Mouse (Mus musculus) C2C12 (cell line): ENCODE measurements around the gene Pias1.

Experiments used
- CTCF ChIP-seq: IDR thresholded peaks from one replicate; pipeline ENCODE4 v1.5.1; 2011; ENCODE audit not compliant: control insufficient read depth, insufficient read depth, insufficient read length
- MAX ChIP-seq: IDR thresholded peaks from one replicate; pipeline ENCODE4 v1.6.1; 2011; ENCODE audit warnings: mild to moderate bottlenecking, control low read depth
- MYOD1 ChIP-seq: IDR thresholded peaks from one replicate; pipeline ENCODE4 v1.6.1; 2011; ENCODE audit warnings: low read depth; ENCODE audit not compliant: control insufficient read depth, insufficient read length

DNA sequence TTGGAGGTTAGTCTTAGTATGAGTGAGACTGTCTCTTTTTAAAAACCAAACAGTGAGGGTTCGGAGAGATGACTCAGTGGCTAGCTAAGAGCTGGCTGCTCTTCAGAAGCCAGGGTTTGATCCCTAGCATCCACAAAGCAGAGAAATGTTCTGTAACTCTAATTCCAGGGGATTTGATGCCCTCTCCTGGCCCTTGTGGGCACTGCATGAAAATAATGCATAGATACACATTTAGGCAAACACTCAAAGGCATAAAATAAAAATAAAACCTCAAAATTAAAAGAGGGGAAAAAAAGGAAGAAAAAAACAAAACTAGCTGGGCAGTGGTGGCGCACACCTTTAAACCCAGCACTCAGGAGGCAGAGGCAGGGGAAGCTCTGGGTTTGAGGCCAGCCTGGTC, 13.3 kb downstream of the Pias1 start:
- TF ChIP-seq CTCF, result no peak
- no peak for TF ChIP-seq MAX
- TF ChIP-seq MYOD1, result no peak
